Mouse (Mus musculus) kidney, embryonic 16.5 days (tissue): ENCODE data around the gene Bmf. TPM values are rescaled to one million over a fixed set of nuclear protein-coding genes. Genes with fewer than 3 reads are reported as not detected.

Source experiments
- ATAC-seq: fragments of 200-750 bp; cut with Nextera tagmentation; 2 replicates; pipeline ENCODE4 v1.8.0; 2017; ENCODE audit warnings: moderate TSS enrichment; ENCODE audit not compliant: low FRiP score, low TSS enrichment
- H3K27ac ChIP-seq: fragments of 300-500 bp; sonication (generic); 2 replicates; pipeline ENCODE4 v1.5.1; 2014; ENCODE audit warnings: low read length
- H3K27me3 ChIP-seq: fragments of 300-500 bp; sonication (generic); 2 replicates; pipeline ENCODE4 v1.6.1; 2014; ENCODE audit warnings: low read length, control low read depth, mixed read lengths; ENCODE audit not compliant: insufficient read depth
- H3K36me3 ChIP-seq: fragments of 300-500 bp; sonication (generic); 2 replicates; pipeline ENCODE4 v1.6.1; 2014; ENCODE audit warnings: low read length, control low read depth, mixed read lengths; ENCODE audit not compliant: insufficient read depth
- H3K4me1 ChIP-seq: fragments of 300-500 bp; sonication (generic); 2 replicates; pipeline ENCODE4 v1.6.1; 2014; ENCODE audit warnings: low read length, control low read depth, mixed read lengths; ENCODE audit not compliant: insufficient read depth
- H3K4me2 ChIP-seq: fragments of 300-500 bp; sonication (generic); replicated peaks from 2 replicates; pipeline ENCODE4 v1.6.1; 2014; ENCODE audit warnings: low read depth, low read length
- H3K4me3 ChIP-seq: fragments of 300-500 bp; sonication (generic); 2 replicates; pipeline ENCODE4 v1.5.1; 2014; ENCODE audit warnings: mild to moderate bottlenecking, low read length
- H3K9ac ChIP-seq: fragments of 300-500 bp; sonication (generic); replicated peaks from 2 replicates; pipeline ENCODE4 v1.6.1; 2014; ENCODE audit warnings: low read length
- H3K9me3 ChIP-seq: fragments of 300-500 bp; sonication (generic); 2 replicates; pipeline ENCODE4 v1.6.1; 2016; ENCODE audit warnings: low read length, control low read depth
- WGBS: fragments of 180-500 bp; shearing (Covaris S2); extraction: QIAGEN DNeasy Blood & Tissue Kit; methylation state at CpG from one replicate; pipeline ENCODE4 v1.1.7; 2014; 5-methylcytosine and 5-hydroxymethylcytosine counted together
- polyA plus RNA-seq: library from polyadenylated mRNA; unstranded; fragments of >200 nt; fragmentation: Nextera tagmentation; extraction: Ambion mirVana; gene quantifications from 2 replicates; pipeline ENCODE4 v1.2.1, GENCODE M21; 2015

Bmf gene
- polyA plus RNA-seq, 1 experiment from 2014 or later = 9.9 TPM

- Histone ChIP-seq H3K9ac (no peak overlapping the region), H3K27ac (no peak overlapping the region), H3K4me1 (peaks cover 15% of the 10 kb centered on the region), H3K4me2 (no peak overlapping the region), H3K36me3 (no peaks in the 10 kb centered on the region), H3K27me3 (no peaks in the 10 kb centered on the region), H3K9me3 (0 out of 2 replicates have a peak, but pooled peaks cover 6% of the 10 kb centered on the region), H3K4me3 (no peak overlapping the region)
- 81% methylated on average over 2 of the region's 2 CpGs for WGBS
- no peak for ATAC-seq
These were observed 49.3 kb downstream of the Bmf start for GRCm38 (mm10) chr2:118500191-118500590.

DNA sequence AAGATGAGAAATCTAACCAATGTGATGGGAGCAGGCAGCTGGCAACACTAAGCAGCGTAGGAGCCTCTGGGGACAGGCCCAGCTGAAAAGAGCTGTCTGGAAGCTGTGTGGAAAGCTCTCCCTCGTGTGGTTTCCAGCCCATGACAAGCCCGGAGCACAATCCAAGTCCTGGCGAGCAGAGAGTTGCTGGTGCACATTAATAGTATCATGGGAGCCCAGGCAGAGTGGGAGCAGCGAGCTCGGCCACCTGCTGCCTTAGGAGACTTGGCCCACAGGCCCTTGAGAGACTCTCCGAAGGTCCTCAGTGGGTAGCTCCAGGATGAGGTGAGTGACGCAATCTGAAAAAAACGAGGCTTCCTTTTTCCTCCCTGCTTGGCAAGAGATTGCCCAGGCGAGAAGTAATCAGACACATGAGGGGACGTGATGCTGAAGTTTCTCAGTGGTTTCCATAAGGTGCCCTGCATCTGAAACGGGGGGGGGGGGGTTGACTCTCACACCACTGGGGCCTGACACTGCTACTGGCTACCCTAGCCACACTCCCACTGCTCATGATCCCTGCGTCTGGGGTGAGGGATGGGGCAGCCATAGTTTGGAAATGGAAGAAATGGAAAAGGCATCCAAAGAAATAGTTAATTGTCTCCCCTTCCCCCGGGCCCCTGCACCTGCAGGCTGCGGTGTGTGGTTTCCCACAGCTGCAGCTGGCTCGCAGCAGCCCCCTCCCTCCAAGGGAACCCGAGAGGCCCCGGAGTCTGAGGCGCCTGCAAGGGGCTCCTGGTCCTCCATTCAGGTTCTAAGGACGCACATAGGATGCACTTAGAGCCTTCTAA lies 50.1 kb downstream of the Bmf start:
- peaks cover 15% of the 10 kb centered on the region for H3K4me1 ChIP-seq
- 0 out of 2 replicates have a peak overlapping the region, but pooled peaks have one; percentile 15 for H3K9ac ChIP-seq
- H3K36me3 ChIP-seq = no peaks in the 10 kb centered on the region
- 0 out of 2 replicates have a peak, but pooled peaks cover 2% of the 10 kb centered on the region for H3K9me3 ChIP-seq
- WGBS = 29% methylated on average over 20 of the region's 20 CpGs
- no peaks in the 10 kb centered on the region for H3K27me3 ChIP-seq
- no peak overlapping the region for H3K4me2 ChIP-seq
- peak overlapping the region; percentile 16 for H3K27ac ChIP-seq
- ATAC-seq = peak; percentile 50; the same call in 1 of the 2 replicates
- H3K4me3 ChIP-seq = no peak overlapping the region

DNA sequence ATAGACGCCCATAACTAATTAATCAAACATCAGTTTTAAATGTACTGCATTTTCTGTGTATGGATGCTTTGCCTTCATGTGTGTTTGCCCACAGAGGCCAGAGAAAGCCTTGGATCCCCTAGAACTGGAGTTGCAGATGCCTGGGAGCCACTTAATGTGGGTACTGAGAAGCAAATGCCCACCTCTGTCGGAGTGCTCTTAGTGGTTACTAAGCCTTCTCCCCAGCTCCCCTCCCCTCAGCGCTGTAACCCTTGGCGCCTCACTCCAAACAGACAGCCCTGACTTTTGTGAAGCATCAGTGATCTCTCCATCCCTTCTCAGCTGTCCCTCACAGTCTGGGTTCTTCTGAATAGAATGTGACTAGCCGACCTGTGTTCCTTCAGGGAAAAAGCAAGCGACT lies 51.0 kb downstream of the Bmf start:
- H3K27ac ChIP-seq = no peak overlapping the region
- WGBS = 83% methylated on average over 6 of the region's 6 CpGs
- no peak overlapping the region for H3K9ac ChIP-seq
- H3K9me3 ChIP-seq = no peaks in the 10 kb centered on the region
- no peaks in the 10 kb centered on the region for H3K27me3 ChIP-seq
- no peaks in the 10 kb centered on the region for H3K36me3 ChIP-seq
- no peak for ATAC-seq
- no peak overlapping the region for H3K4me2 ChIP-seq
- H3K4me1 ChIP-seq = peaks cover 15% of the 10 kb centered on the region
- no peak overlapping the region for H3K4me3 ChIP-seq

DNA sequence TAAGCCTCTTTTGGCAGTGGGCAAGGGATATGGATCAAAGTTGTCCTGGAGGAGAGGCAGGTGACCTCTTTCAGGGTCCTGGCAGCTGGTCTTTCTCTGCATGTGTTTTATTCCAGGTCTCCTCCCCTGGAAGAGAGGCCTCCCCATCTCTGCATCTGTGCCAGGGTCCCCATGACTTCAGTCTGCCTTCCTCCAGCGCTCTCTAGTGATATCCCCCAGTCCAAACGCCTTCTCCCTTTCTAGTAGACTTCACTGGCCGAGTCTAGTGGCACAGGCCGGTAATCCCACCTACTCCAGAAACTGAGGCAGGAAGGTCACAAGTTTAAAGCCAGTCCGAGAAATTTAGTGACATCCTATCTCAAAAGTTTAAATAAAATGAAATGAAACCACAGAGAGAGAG lies 51.6 kb downstream of the Bmf start:
- Histone ChIP-seq H3K4me3 (no peak overlapping the region), H3K4me1 (peaks cover 15% of the 10 kb centered on the region), H3K9me3 (no peaks in the 10 kb centered on the region), H3K4me2 (no peak overlapping the region), H3K27me3 (no peaks in the 10 kb centered on the region), H3K27ac (no peak overlapping the region), H3K9ac (no peak overlapping the region), H3K36me3 (no peaks in the 10 kb centered on the region)
- ATAC-seq = no peak
- 78% methylated on average over 5 of the region's 5 CpGs for WGBS

DNA sequence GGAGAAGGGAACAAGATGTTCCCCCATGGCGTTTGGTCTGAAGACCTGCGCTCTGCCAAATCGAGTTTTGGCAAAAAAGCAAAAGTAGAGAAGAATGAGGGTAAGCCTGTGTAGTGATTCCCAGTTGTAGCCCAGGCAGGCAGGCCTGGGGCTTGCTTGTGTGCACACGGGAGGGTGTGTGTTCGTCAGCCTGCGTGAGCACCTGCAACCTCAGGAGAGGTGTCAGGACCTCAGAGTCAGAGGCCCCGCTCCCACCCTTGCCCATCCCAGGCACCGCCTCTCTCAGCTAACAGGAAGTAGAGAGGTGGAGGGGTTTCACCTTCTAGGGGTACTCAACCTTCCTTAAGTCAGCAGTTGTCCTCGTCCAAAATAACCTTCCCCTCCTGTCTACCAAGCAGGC lies 54.5 kb downstream of the Bmf start:
- no peak for ATAC-seq
- H3K4me2 ChIP-seq = no peak overlapping the region
- H3K27ac ChIP-seq = no peak overlapping the region
- H3K27me3 ChIP-seq = no peaks in the 10 kb centered on the region
- no peak overlapping the region for H3K9ac ChIP-seq
- no peak overlapping the region for H3K4me3 ChIP-seq
- peaks cover 30% of the 10 kb centered on the region for H3K4me1 ChIP-seq
- no peaks in the 10 kb centered on the region for H3K36me3 ChIP-seq
- 62% methylated on average over 9 of the region's 9 CpGs for WGBS
- no peaks in the 10 kb centered on the region for H3K9me3 ChIP-seq

DNA sequence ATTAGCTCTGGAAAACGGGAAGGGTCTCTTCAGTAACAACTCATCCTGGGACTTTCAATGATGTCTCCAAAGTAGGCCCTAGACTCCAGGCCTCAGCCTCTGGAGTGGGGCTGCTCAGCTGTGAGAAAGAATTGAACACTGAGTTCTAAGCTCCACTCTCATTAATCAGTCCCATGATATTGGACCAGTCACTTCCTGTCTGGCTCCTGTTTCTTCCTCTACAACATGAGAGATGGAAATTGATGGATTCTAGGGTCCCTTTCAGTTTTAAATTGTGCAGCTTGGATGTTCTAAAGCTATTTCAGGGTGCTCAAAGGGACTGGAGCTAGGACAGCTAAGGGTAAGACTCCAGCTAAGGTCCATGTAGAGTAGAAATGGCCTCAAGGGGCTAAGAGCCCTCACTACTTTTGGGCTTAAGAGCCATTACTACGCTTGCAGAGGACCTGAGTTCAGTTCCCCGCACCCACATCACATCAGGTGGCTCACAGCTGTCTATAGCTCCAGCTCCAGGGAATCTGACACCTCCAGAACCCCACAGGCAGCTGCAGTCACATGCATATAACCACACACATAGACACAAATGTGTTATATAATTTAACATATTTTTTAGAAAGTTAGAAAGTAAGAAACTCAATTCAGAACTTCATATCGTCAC lies 57.6 kb downstream of the Bmf start:
- Histone ChIP-seq H3K4me3 (no peak overlapping the region), H3K27me3 (no peaks in the 10 kb centered on the region), H3K4me2 (no peak overlapping the region), H3K9ac (no peak overlapping the region), H3K4me1 (peaks cover 28% of the 10 kb centered on the region), H3K9me3 (peaks cover 5% of the 10 kb centered on the region; the same call in 1 of the 2 replicates), H3K36me3 (no peaks in the 10 kb centered on the region), H3K27ac (peak overlapping the region; percentile 37; the same call in 1 of the 2 replicates)
- ATAC-seq = no peak
- 84% methylated on average over 4 of the region's 4 CpGs for WGBS

GRCm38 (mm10) chr2:118491281-118491731 lies 58.2 kb downstream of the Bmf start:
- H3K4me3 ChIP-seq = no peak overlapping the region
- H3K9me3 ChIP-seq = peaks cover 5% of the 10 kb centered on the region; the same call in 1 of the 2 replicates
- peak overlapping the region; percentile 80; the same call in 1 of the 2 replicates for H3K27ac ChIP-seq
- no peak overlapping the region for H3K9ac ChIP-seq
- no peak overlapping the region for H3K4me2 ChIP-seq
- peak; percentile 55 for ATAC-seq
- H3K27me3 ChIP-seq = no peaks in the 10 kb centered on the region
- H3K36me3 ChIP-seq = no peaks in the 10 kb centered on the region
- H3K4me1 ChIP-seq = peaks cover 28% of the 10 kb centered on the region
- 44% methylated on average over 5 of the region's 5 CpGs for WGBS

- peak; percentile 76 for ATAC-seq
- peaks cover 5% of the 10 kb centered on the region; the same call in 1 of the 2 replicates for H3K9me3 ChIP-seq
- H3K4me1 ChIP-seq = peaks cover 28% of the 10 kb centered on the region
- H3K27me3 ChIP-seq = no peaks in the 10 kb centered on the region
- H3K4me3 ChIP-seq = no peak overlapping the region
- whole genome bisulfite sequencing = 15% methylated on average over 12 of the region's 12 CpGs
- peak overlapping the region; percentile 80 for H3K27ac ChIP-seq
- H3K4me2 ChIP-seq = no peak overlapping the region; the same call in 1 of the 2 replicates
- H3K36me3 ChIP-seq = no peaks in the 10 kb centered on the region
- peak overlapping the region; percentile 18; the same call in 1 of the 2 replicates for H3K9ac ChIP-seq
These were observed 59.0 kb downstream of the Bmf start for GRCm38 (mm10) chr2:118490241-118491091.

- ATAC-seq = no peak
- WGBS = 64% methylated on average over 3 of the region's 3 CpGs
- no peak overlapping the region for H3K27ac ChIP-seq
These were observed 61.7 kb downstream of the Bmf start for GRCm38 (mm10) chr2:118487806-118488205.

More at GRCm38 (mm10) chr2:118487806-118488205, 61.7 kb downstream of the Bmf start:
- H3K4me2 ChIP-seq = no peak overlapping the region
- peaks cover 5% of the 10 kb centered on the region; the same call in 1 of the 2 replicates for H3K9me3 ChIP-seq
- H3K4me1 ChIP-seq = peaks cover 28% of the 10 kb centered on the region
- H3K9ac ChIP-seq = no peak overlapping the region
- no peaks in the 10 kb centered on the region for H3K27me3 ChIP-seq
- no peak overlapping the region for H3K4me3 ChIP-seq
- no peaks in the 10 kb centered on the region for H3K36me3 ChIP-seq
